Mouse (Mus musculus) liver, adult 2 months (tissue): Measurements from ENCODE around the gene Klf6. TPM values are rescaled to one million over a fixed set of nuclear protein-coding genes. Genes with fewer than 3 reads are reported as not detected.

Experiments used
- DNase-seq: peaks from one replicate; pipeline ENCODE4 v3.0.0-alpha.2; 2011; ENCODE audit warnings: low read depth, low spot score; ENCODE audit errors: extremely low read depth
- H3K27ac ChIP-seq: fragments of 200-500 bp; replicated peaks from 2 replicates; pipeline ENCODE4 v1.5.1; 2012; ENCODE audit warnings: low read depth, mild to moderate bottlenecking, control low read depth, inconsistent platforms, low read length; ENCODE audit not compliant: insufficient read depth
- H3K27me3 ChIP-seq: fragments of 200-500 bp; 2 replicates; pipeline ENCODE4 v1.6.1; 2012; ENCODE audit warnings: mild to moderate bottlenecking, moderate library complexity, low read length, inconsistent platforms; ENCODE audit not compliant: control insufficient read depth, insufficient read depth
- H3K36me3 ChIP-seq: fragments of 200-500 bp; 2 replicates; pipeline ENCODE4 v1.6.1; 2012; ENCODE audit warnings: low read length, inconsistent platforms; ENCODE audit not compliant: control insufficient read depth, insufficient read depth
- H3K4me1 ChIP-seq: fragments of 200-500 bp; 2 replicates; pipeline ENCODE4 v1.6.1; 2011; ENCODE audit warnings: low read length; ENCODE audit not compliant: control insufficient read depth, insufficient read depth
- H3K4me3 ChIP-seq: fragments of 200-500 bp; 2 replicates; pipeline ENCODE4 v1.5.1; 2011; ENCODE audit warnings: low read depth, mild to moderate bottlenecking, control low read depth, low read length, moderate library complexity; ENCODE audit not compliant: insufficient read depth
- H3K79me2 ChIP-seq: fragments of 200-500 bp; 2 replicates; pipeline ENCODE4 v1.6.1; 2012; ENCODE audit warnings: inconsistent platforms, mild to moderate bottlenecking, low read length, moderate library complexity; ENCODE audit not compliant: control insufficient read depth, insufficient read depth
- H3K9ac ChIP-seq: fragments of 200-500 bp; 2 replicates; pipeline ENCODE4 v1.6.1; 2012; ENCODE audit warnings: low read depth, mild to moderate bottlenecking, control low read depth, inconsistent platforms, low read length
- CTCF ChIP-seq: fragments of 200-500 bp; IDR thresholded peaks from 2 replicates; pipeline ENCODE4 v1.5.1; 2011; ENCODE audit warnings: low read depth, low read length, control low read depth
- POLR2A ChIP-seq: fragments of 200-500 bp; IDR thresholded peaks from 2 replicates; pipeline ENCODE4 v1.6.1; 2011; ENCODE audit warnings: low read length, control low read depth; ENCODE audit not compliant: insufficient read depth; ENCODE audit errors: extremely low read depth
- WGBS: fragments of 180-500 bp; shearing (Covaris S2); methylation state at CpG from one replicate; pipeline ENCODE4 v1.1.7; 2018; 5-methylcytosine and 5-hydroxymethylcytosine counted together
- polyA plus RNA-seq: library from polyadenylated mRNA; depleted of rRNA; stranded (reverse); fragments of >200 nt; gene quantifications from 2 replicates; pipeline ENCODE4 v1.2.3, GENCODE M21; 2012
- total RNA-seq: library from RNA; depleted of rRNA; stranded (reverse); fragments of >200 nt; gene quantifications from 2 replicates; pipeline ENCODE4 v1.2.3, GENCODE M21; 2014

Klf6 gene
- total and polyA plus RNA-seq, 2 experiments, result 1.9 to 8.1 TPM

DNA sequence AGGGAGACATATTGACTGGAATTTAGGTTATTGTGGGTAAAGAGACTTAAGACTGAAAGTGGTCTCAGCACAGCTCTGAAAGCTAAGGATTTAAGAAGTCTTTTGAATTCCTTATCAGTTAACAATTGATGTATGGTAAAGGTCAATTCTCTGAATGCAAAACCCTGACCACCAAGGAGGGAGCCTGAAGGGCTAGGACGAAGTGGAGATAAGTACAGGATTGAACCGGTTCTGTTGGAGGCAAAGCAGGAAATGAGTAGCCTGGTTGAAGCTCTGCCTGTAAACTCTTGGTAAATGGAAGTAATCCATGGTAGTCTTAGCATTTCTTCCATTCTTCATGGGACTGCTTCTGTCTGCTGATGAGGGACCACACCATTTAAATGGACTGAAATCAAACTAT, 17.5 kb upstream of the Klf6 start:
- Histone ChIP-seq H3K9ac (no peak overlapping the region), H3K4me1 (no peaks in the 10 kb centered on the region; the same call in 1 of the 2 replicates), H3K4me3 (no peak overlapping the region), H3K79me2 (no peaks in the 10 kb centered on the region), H3K27ac (no peak overlapping the region), H3K27me3 (no peaks in the 10 kb centered on the region), H3K36me3 (no peaks in the 10 kb centered on the region)
- DNase-seq, result no peak
- TF ChIP-seq POLR2A, result no peak
- no peak for TF ChIP-seq CTCF
- 55% methylated on average over 2 of the region's 2 CpGs for WGBS

DNA sequence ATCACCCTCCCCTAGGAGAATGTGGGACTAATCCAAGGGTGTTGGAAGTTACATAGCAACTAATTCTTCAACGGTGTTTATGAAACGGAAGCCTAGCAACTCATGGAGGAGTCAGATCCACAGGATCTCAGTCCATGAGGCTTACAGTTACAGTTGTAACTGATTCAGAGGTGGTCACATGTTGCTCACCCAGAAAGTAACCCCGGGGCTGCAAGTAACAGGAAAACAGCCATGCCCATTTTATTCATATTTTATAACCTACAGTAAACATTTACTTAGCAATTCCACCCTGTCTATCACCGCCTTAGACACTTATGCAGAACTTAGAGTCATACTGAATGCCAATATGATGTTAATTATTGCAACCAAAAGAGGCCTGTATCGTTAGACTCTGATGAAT, 16.9 kb upstream of the Klf6 start:
- Histone ChIP-seq H3K4me1 (no peaks in the 10 kb centered on the region; the same call in 1 of the 2 replicates), H3K4me3 (no peak overlapping the region), H3K27ac (no peak overlapping the region), H3K27me3 (no peaks in the 10 kb centered on the region), H3K79me2 (no peaks in the 10 kb centered on the region), H3K36me3 (no peaks in the 10 kb centered on the region), H3K9ac (no peak overlapping the region)
- TF ChIP-seq CTCF (no peak), POLR2A (no peak)
- DNase-seq, result no peak
- WGBS, result 92% methylated on average over 5 of the region's 5 CpGs

DNA sequence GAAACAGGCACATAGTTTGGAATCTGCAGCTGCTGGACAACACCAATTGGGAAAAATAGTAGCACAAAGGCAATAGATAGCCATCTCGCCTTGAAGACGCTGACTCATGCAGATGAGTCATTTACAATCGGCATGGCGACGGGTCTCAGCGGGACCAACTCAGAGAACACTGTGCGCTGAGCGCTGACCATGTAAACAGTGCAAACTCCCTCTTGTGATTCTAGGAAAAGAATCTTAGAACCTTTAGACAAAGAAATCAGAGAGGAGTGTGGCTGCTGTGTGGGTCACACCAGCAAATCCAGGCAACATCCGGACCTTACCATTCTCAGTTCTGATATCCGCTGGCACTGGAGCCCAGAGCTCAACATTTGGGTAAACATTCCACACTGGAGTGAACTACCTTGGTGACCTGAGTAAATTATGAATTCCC, 16.1 kb upstream of the Klf6 start:
- no peak for DNase-seq
- Histone ChIP-seq H3K27ac (0 out of 2 replicates have a peak overlapping the region, but pooled peaks have one; percentile 7), H3K9ac (no peak overlapping the region), H3K79me2 (no peaks in the 10 kb centered on the region), H3K27me3 (no peaks in the 10 kb centered on the region), H3K4me1 (no peaks in the 10 kb centered on the region; the same call in 1 of the 2 replicates), H3K36me3 (no peaks in the 10 kb centered on the region), H3K4me3 (no peak overlapping the region)
- whole genome bisulfite sequencing, result 52% methylated on average over 10 of the region's 10 CpGs
- no peak for TF ChIP-seq CTCF
- no peak for TF ChIP-seq POLR2A

DNA sequence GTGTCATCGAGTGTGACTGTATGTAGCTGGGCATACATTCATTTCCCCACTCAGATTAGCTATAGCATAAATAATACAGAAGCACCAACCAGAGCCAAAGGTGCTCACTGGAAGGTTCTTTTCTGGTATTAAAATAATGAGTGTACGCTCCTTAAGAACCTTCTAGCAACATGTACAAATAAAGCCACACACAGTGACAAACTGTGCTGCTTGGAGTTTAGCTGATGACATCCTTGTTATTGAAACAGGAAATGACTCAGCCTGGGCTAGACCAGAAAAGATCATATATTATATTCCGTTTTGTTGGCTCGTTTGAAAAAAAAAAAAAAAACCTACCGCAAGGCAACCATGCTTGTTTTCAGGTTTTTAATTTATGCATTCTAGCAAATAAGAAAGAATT, 15.7 kb upstream of the Klf6 start:
- H3K27me3 ChIP-seq, result no peaks in the 10 kb centered on the region
- H3K9ac ChIP-seq, result no peak overlapping the region
- no peak overlapping the region for H3K4me3 ChIP-seq
- H3K79me2 ChIP-seq, result no peaks in the 10 kb centered on the region
- 0 out of 2 replicates have a peak overlapping the region, but pooled peaks have one; percentile 7 for H3K27ac ChIP-seq
- H3K4me1 ChIP-seq, result no peaks in the 10 kb centered on the region; the same call in 1 of the 2 replicates
- H3K36me3 ChIP-seq, result no peaks in the 10 kb centered on the region
- 76% methylated on average over 5 of the region's 5 CpGs for WGBS
- no peak for TF ChIP-seq POLR2A
- DNase-seq, result no peak

DNA sequence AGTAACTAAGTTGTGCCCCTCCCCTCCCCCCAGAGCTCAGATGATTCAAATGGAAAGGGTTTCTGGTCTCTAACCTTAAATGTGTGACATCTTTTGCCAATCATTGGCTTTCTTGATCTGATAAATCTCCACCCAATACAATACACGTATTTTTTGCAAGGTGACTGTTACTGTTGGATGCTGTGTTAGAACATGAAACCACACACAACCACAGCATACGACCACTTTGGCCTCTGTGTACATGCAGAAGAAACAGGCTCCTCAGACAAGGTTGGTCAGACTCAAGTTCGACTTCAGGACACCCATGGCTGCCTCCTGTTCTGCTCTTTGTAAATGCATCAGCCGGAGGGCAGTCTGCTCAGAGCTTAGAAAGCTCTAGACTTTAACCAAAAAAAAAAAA, 14.4 kb upstream of the Klf6 start:
- no peak overlapping the region for H3K9ac ChIP-seq
- H3K27ac ChIP-seq, result no peak overlapping the region
- no peaks in the 10 kb centered on the region for H3K27me3 ChIP-seq
- no peaks in the 10 kb centered on the region for H3K79me2 ChIP-seq
- TF ChIP-seq CTCF, result no peak
- TF ChIP-seq POLR2A, result no peak
- no peak for DNase-seq
- H3K4me1 ChIP-seq, result no peaks in the 10 kb centered on the region; the same call in 1 of the 2 replicates
- 84% methylated on average over 4 of the region's 4 CpGs for WGBS
- no peak overlapping the region for H3K4me3 ChIP-seq
- H3K36me3 ChIP-seq, result no peaks in the 10 kb centered on the region

DNA sequence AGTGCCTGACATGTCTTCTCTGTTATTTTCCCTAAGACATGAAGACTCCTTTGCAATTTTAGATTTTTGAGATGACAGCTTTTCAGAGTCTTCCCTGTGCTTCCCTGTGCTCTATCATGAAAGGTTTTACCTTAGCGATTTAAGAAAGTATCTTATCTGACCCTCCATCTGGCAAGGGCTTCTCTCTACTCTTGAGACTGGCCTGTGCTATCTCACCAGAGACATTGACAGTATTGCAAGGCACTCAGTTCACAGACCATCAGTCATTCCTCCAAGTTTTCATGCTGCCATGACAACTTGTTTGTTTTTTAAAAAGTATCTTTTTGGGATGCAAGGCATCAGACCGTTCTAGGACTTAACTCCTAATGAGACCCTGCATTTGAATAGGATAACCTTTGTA, 13.5 kb upstream of the Klf6 start:
- Histone ChIP-seq H3K27me3 (no peaks in the 10 kb centered on the region), H3K36me3 (no peaks in the 10 kb centered on the region), H3K27ac (no peak overlapping the region), H3K4me3 (no peak overlapping the region), H3K79me2 (no peaks in the 10 kb centered on the region), H3K9ac (no peak overlapping the region), H3K4me1 (no peaks in the 10 kb centered on the region; the same call in 1 of the 2 replicates)
- 72% methylated on average over 2 of the region's 2 CpGs for WGBS
- TF ChIP-seq POLR2A (no peak), CTCF (no peak)
- DNase-seq, result no peak
